Mouse (Mus musculus) frontal cortex, postnatal 14 days (tissue): ENCODE data around the gene Zbtb39.
"Not testable (repeated sequence)": the region's sequence is repeated elsewhere in the genome, so short reads cannot be mapped to it uniquely, and the experiment has no call there.

Experiments
- DNase-seq, 2 experiments: peaks; one replicate each; pipeline ENCODE4 v3.0.0; 2022; ENCODE audit warnings: low spot score in 2 of 2

Zbtb39 gene

GRCm38 (mm10) chr10:127737552-127737951, 1.8 kb upstream of the Zbtb39 start:
- no peak for DNase-seq

- DNase-seq: no peak
These were observed 1.0 kb upstream of the Zbtb39 start for GRCm38 (mm10) chr10:127738151-127738882.

GRCm38 (mm10) chr10:127739661-127740161, 373 bp downstream of the Zbtb39 start:
- DNase-seq: no peak

GRCm38 (mm10) chr10:127744661-127745060, 5.3 kb downstream of the Zbtb39 start:
- DNase-seq: no peak

GRCm38 (mm10) chr10:127745886-127746285, 6.5 kb downstream of the Zbtb39 start:
- DNase-seq: no peak

GRCm38 (mm10) chr10:127747254-127747653, 7.9 kb downstream of the Zbtb39 start:
- no peak for DNase-seq

- no peak for DNase-seq
These were observed 9.7 kb downstream of the Zbtb39 start for GRCm38 (mm10) chr10:127748847-127749612.

GRCm38 (mm10) chr10:127750136-127750777, 10.9 kb downstream of the Zbtb39 start:
- no peak for DNase-seq

- no peak for DNase-seq
These were observed 12.2 kb downstream of the Zbtb39 start, which contains the start of gene Gpr182 for GRCm38 (mm10) chr10:127751548-127751947. Gene Gpr182, minus strand, starts transcription at chr10:127751732.

- no peak for DNase-seq
These were observed 15.3 kb downstream of the Zbtb39 start for GRCm38 (mm10) chr10:127754566-127755166.

- DNase-seq: no peak
These were observed 15.9 kb downstream of the Zbtb39 start for GRCm38 (mm10) chr10:127755246-127755645.

- DNase-seq: no peak
These were observed 16.6 kb downstream of the Zbtb39 start for GRCm38 (mm10) chr10:127755770-127756468.

GRCm38 (mm10) chr10:127759181-127760110, 20.1 kb downstream of the Zbtb39 start, which contains the start of the genes Rdh1 and Rdh16f1:
Gene Rdh1, plus strand, starts transcription at chr10:127759721.
Gene Rdh16f1, plus strand, starts transcription at chr10:127759787.
- DNase-seq: no peak

- DNase-seq: not testable (repeated sequence)
These were observed 23.6 kb downstream of the Zbtb39 start for GRCm38 (mm10) chr10:127762926-127763325.

GRCm38 (mm10) chr10:127763914-127764680, 24.8 kb downstream of the Zbtb39 start:
- no peak for DNase-seq

- DNase-seq: no peak
These were observed 27.2 kb downstream of the Zbtb39 start for GRCm38 (mm10) chr10:127766564-127766963.

- no peak for DNase-seq
These were observed 36.7 kb downstream of the Zbtb39 start, which contains the start of gene Rdh9 for GRCm38 (mm10) chr10:127776011-127776410. Gene Rdh9, plus strand, starts transcription at chr10:127776386.

GRCm38 (mm10) chr10:127782321-127782720, 43.0 kb downstream of the Zbtb39 start:
- DNase-seq: not testable (repeated sequence)

GRCm38 (mm10) chr10:127785411-127785810, 46.1 kb downstream of the Zbtb39 start:
- not testable (repeated sequence) for DNase-seq
